Mouse (Mus musculus): ENCODE results near the gene Il17rd. TPM values are rescaled to one million over a fixed set of nuclear protein-coding genes. Genes with fewer than 3 reads are reported as not detected.
A peak's percentile ranks its signal among the peaks of the same experiment; 100 is the strongest.

Gene Il17rd
- polyA plus RNA-seq, 1 experiment: 0.99 TPM

GRCm38 (mm10) chr14:27029771-27030173 lies 9.0 kb upstream of the Il17rd start:
- TF ChIP-seq CTCF (IDR thresholded peaks at IDR 0.05; ENCODE audit: extremely low read depth, insufficient read depth, insufficient read length, insufficient replicate concordance) (peak; percentile 62; the same call in 1 of the 2 replicates), POLR2A (IDR thresholded peaks at IDR 0.05; ENCODE audit: low read depth, low read length) (no peak)
- H3K4me3 ChIP-seq (ENCODE audit: extremely low read depth, insufficient read depth, insufficient read length): no peak overlapping the region
- 2% methylated on average over 15 of the region's 15 CpGs for WGBS
- H3K36me3 ChIP-seq (ENCODE audit: control insufficient read depth, insufficient read depth, low read length): no peaks in the 10 kb centered on the region
- H3K27ac ChIP-seq (ENCODE audit: insufficient read depth, low read length): no peak overlapping the region
- DNase-seq (ENCODE audit: low read depth in 1 of 2, low spot score in 2 of 2): peak in 1 of 2 experiments; percentile 30
- H3K27me3 ChIP-seq (ENCODE audit: control insufficient read depth, insufficient read depth, low read length): no peaks in the 10 kb centered on the region
- H3K4me1 ChIP-seq (ENCODE audit: control insufficient read depth, insufficient read depth, insufficient read length): no peaks in the 10 kb centered on the region

GRCm38 (mm10) chr14:27031142-27031541 lies 7.6 kb upstream of the Il17rd start:
- H3K27me3 ChIP-seq (ENCODE audit: control insufficient read depth, insufficient read depth, low read length): no peaks in the 10 kb centered on the region
- peak in 1 of 2 experiments; percentile 70 for DNase-seq (ENCODE audit: low read depth in 1 of 2, low spot score in 2 of 2)
- no peaks in the 10 kb centered on the region for H3K36me3 ChIP-seq (ENCODE audit: control insufficient read depth, insufficient read depth, low read length)
- no peaks in the 10 kb centered on the region for H3K4me1 ChIP-seq (ENCODE audit: control insufficient read depth, insufficient read depth, insufficient read length)
- no peak for TF ChIP-seq POLR2A (IDR thresholded peaks at IDR 0.05; ENCODE audit: low read depth, low read length)
- peak; percentile 30; the same call in 1 of the 2 replicates for TF ChIP-seq CTCF (IDR thresholded peaks at IDR 0.05; ENCODE audit: extremely low read depth, insufficient read depth, insufficient read length, insufficient replicate concordance)
- 49% methylated on average over 4 of the region's 4 CpGs for WGBS
- no peak overlapping the region for H3K27ac ChIP-seq (ENCODE audit: insufficient read depth, low read length)
- no peak overlapping the region for H3K4me3 ChIP-seq (ENCODE audit: extremely low read depth, insufficient read depth, insufficient read length)

GRCm38 (mm10) chr14:27037513-27037912 lies 1.2 kb upstream of the Il17rd start:
- 55% methylated on average over 1 of the region's 1 CpGs for WGBS
- no peak for TF ChIP-seq POLR2A (IDR thresholded peaks at IDR 0.05; ENCODE audit: low read depth, low read length)
- TF ChIP-seq CTCF (IDR thresholded peaks at IDR 0.05; ENCODE audit: extremely low read depth, insufficient read depth, insufficient read length, insufficient replicate concordance): no peak

GRCm38 (mm10) chr14:27039281-27040248 lies 824 bp downstream of the Il17rd start:
- peaks cover 15% of the 10 kb centered on the region for H3K4me1 ChIP-seq (ENCODE audit: control insufficient read depth, insufficient read depth, insufficient read length)
- WGBS: 2% methylated on average over 57 of the region's 59 CpGs
- H3K36me3 ChIP-seq (ENCODE audit: control insufficient read depth, insufficient read depth, low read length): no peaks in the 10 kb centered on the region
- TF ChIP-seq CTCF (IDR thresholded peaks at IDR 0.05; ENCODE audit: extremely low read depth, insufficient read depth, insufficient read length, insufficient replicate concordance): no peak
- TF ChIP-seq POLR2A (IDR thresholded peaks at IDR 0.05; ENCODE audit: low read depth, low read length): no peak
- no peak for DNase-seq (ENCODE audit: low read depth in 1 of 2, low spot score in 2 of 2)
- peaks cover 8% of the 10 kb centered on the region for H3K27me3 ChIP-seq (ENCODE audit: control insufficient read depth, insufficient read depth, low read length)
- H3K27ac ChIP-seq (ENCODE audit: insufficient read depth, low read length): no peak overlapping the region
- H3K4me3 ChIP-seq (ENCODE audit: extremely low read depth, insufficient read depth, insufficient read length): peak overlapping the region; percentile 60

More at GRCm38 (mm10) chr14:27037513-27037912, 1.2 kb upstream of the Il17rd start:
- Histone ChIP-seq H3K27me3 (ENCODE audit: control insufficient read depth, insufficient read depth, low read length) (peaks cover 8% of the 10 kb centered on the region), H3K4me3 (ENCODE audit: extremely low read depth, insufficient read depth, insufficient read length) (no peak overlapping the region), H3K27ac (ENCODE audit: insufficient read depth, low read length) (no peak overlapping the region), H3K4me1 (ENCODE audit: control insufficient read depth, insufficient read depth, insufficient read length) (peaks cover 7% of the 10 kb centered on the region), H3K36me3 (ENCODE audit: control insufficient read depth, insufficient read depth, low read length) (no peaks in the 10 kb centered on the region)
- no peak for DNase-seq (ENCODE audit: low read depth in 1 of 2, low spot score in 2 of 2)

- H3K4me1 ChIP-seq (ENCODE audit: control insufficient read depth, insufficient read depth, insufficient read length): peaks cover 19% of the 10 kb centered on the region
- H3K36me3 ChIP-seq (ENCODE audit: control insufficient read depth, insufficient read depth, low read length): no peaks in the 10 kb centered on the region
- 48% methylated on average over 12 of the region's 12 CpGs for WGBS
- no peak for DNase-seq (ENCODE audit: low read depth in 1 of 2, low spot score in 2 of 2)
- no peak overlapping the region for H3K27ac ChIP-seq (ENCODE audit: insufficient read depth, low read length)
- H3K27me3 ChIP-seq (ENCODE audit: control insufficient read depth, insufficient read depth, low read length): peaks cover 8% of the 10 kb centered on the region
- no peak overlapping the region for H3K4me3 ChIP-seq (ENCODE audit: extremely low read depth, insufficient read depth, insufficient read length)
- TF ChIP-seq CTCF (IDR thresholded peaks at IDR 0.05; ENCODE audit: extremely low read depth, insufficient read depth, insufficient read length, insufficient replicate concordance) (no peak), POLR2A (IDR thresholded peaks at IDR 0.05; ENCODE audit: low read depth, low read length) (no peak)
Observed at GRCm38 (mm10) chr14:27040451-27040850, 1.7 kb downstream of the Il17rd start.

GRCm38 (mm10) chr14:27042280-27042983 lies 3.7 kb downstream of the Il17rd start:
- WGBS: 42% methylated on average over 8 of the region's 8 CpGs
- H3K27me3 ChIP-seq (ENCODE audit: control insufficient read depth, insufficient read depth, low read length): peaks cover 8% of the 10 kb centered on the region

More at GRCm38 (mm10) chr14:27042280-27042983, 3.7 kb downstream of the Il17rd start:
- DNase-seq (ENCODE audit: low read depth in 1 of 2, low spot score in 2 of 2): no peak
- no peak overlapping the region for H3K27ac ChIP-seq (ENCODE audit: insufficient read depth, low read length)
- TF ChIP-seq POLR2A (IDR thresholded peaks at IDR 0.05; ENCODE audit: low read depth, low read length) (no peak), CTCF (IDR thresholded peaks at IDR 0.05; ENCODE audit: extremely low read depth, insufficient read depth, insufficient read length, insufficient replicate concordance) (no peak)
- no peak overlapping the region for H3K4me3 ChIP-seq (ENCODE audit: extremely low read depth, insufficient read depth, insufficient read length)
- no peaks in the 10 kb centered on the region for H3K36me3 ChIP-seq (ENCODE audit: control insufficient read depth, insufficient read depth, low read length)
- H3K4me1 ChIP-seq (ENCODE audit: control insufficient read depth, insufficient read depth, insufficient read length): peaks cover 19% of the 10 kb centered on the region

Data from spleen, adult 2 months (tissue).